In genomic region chr11:121451216-121451726, GRCm38 (mm10) we compare ENCODE assay signal across 8 mouse cellular contexts. TPM values are rescaled to one million over a fixed set of nuclear protein-coding genes. Genes with fewer than 3 reads are reported as not detected.
A peak's percentile ranks its signal among the peaks of the same experiment; 100 is the strongest.
DNase-seq lines count a peak whose midpoint lies in the region; ATAC-seq and TF ChIP-seq lines count a peak whose summit lies in the region.

No protein-coding gene starts in this region.

- WGBS in heart, embryonic 14.5 days: 24% methylated on average over 9 of the region's 9 CpGs
- WGBS in forebrain, embryonic 12.5 days: 23% methylated on average over 9 of the region's 9 CpGs
- WGBS in liver, embryonic 16.5 days (ENCODE audit: insufficient replicate concordance): 26% methylated on average over 9 of the region's 9 CpGs

- H3K9ac ChIP-seq in heart, embryonic 14.5 days (ENCODE audit: low read length): peak overlapping the region; percentile 45
- H3K9ac ChIP-seq in ES-E14 (ENCODE audit: insufficient read depth, low read depth, low read length, poor library complexity, severe bottlenecking): no peak overlapping the region
- peak overlapping the region; percentile 77; the same call in 1 of the 2 replicates for H3K9ac ChIP-seq in forebrain, embryonic 12.5 days
- H3K9ac ChIP-seq in liver, embryonic 16.5 days (ENCODE audit: low read depth, low read length): peak overlapping the region; percentile 80

- in situ Hi-C loops in ES-E14 (cut with MboI; ENCODE audit: low sequenced_read_pairs in 2 of 2, unreplicated experiment in 2 of 2): no loop called here

- no peaks in the 10 kb centered on the region for H3K27me3 ChIP-seq in heart, embryonic 14.5 days (ENCODE audit: control insufficient read depth, insufficient read depth, low read length)
- peaks cover 8% of the 10 kb centered on the region for H3K27me3 ChIP-seq in forebrain, embryonic 12.5 days
- no peaks in the 10 kb centered on the region for H3K27me3 ChIP-seq in liver, embryonic 16.5 days (ENCODE audit: control insufficient read depth, insufficient read depth, low read depth, low read length)

- ATAC-seq in heart, embryonic 14.5 days (ENCODE audit: insufficient number of reproducible peaks, insufficient read depth, low FRiP score, low read depth): no peak
- ATAC-seq in forebrain, embryonic 12.5 days (ENCODE audit: low FRiP score): no peak
- no peak for ATAC-seq in liver, embryonic 16.5 days (ENCODE audit: low read depth)

- peak overlapping the region; percentile 75 to 78 for H3K4me3 ChIP-seq in heart, embryonic 14.5 days (ENCODE audit: control insufficient read depth in 1 of 2, insufficient read depth in 1 of 2, low read depth in 1 of 2, low read length in 2 of 2)
- peak overlapping the region; percentile 87 to 99; a peak in 3 of 4 replicates for H3K4me3 ChIP-seq in ES-E14 (ENCODE audit: insufficient read depth in 1 of 2, low read depth in 1 of 2, low read length in 2 of 2, poor library complexity in 1 of 2, severe bottlenecking in 1 of 2)
- peak overlapping the region; percentile 88 for H3K4me3 ChIP-seq in forebrain, embryonic 12.5 days (replicated peaks)
- H3K4me3 ChIP-seq in liver, embryonic 16.5 days (ENCODE audit: low read depth, low read length): peak overlapping the region; percentile 85

- H3K27ac ChIP-seq in heart, embryonic 14.5 days (replicated peaks in 1 of 2; ENCODE audit: control insufficient read depth in 1 of 2, insufficient read depth in 1 of 2, low read depth in 2 of 2, low read length in 2 of 2): no peak overlapping the region
- H3K27ac ChIP-seq in ES-E14 (ENCODE audit: insufficient read depth, low read depth, low read length, poor library complexity, severe bottlenecking): no peak overlapping the region
- no peak overlapping the region for H3K27ac ChIP-seq in forebrain, embryonic 12.5 days
- H3K27ac ChIP-seq in liver, embryonic 16.5 days (ENCODE audit: low read length): peak overlapping the region; percentile 93

- H3K4me2 ChIP-seq in heart, embryonic 14.5 days (ENCODE audit: low read length): peak overlapping the region; percentile 77
- peak overlapping the region; percentile 69 for H3K4me2 ChIP-seq in forebrain, embryonic 12.5 days
- H3K4me2 ChIP-seq in liver, embryonic 16.5 days (ENCODE audit: low read depth, low read length): peak overlapping the region; percentile 72

- H3K4me1 ChIP-seq in heart, embryonic 14.5 days (ENCODE audit: control insufficient read depth in 2 of 2, insufficient read depth in 2 of 2, low read length in 2 of 2): peaks cover 2 to 7% of the 10 kb centered on the region in 2 experiments; a peak in 2 of 4 replicates
- H3K4me1 ChIP-seq in ES-E14 (ENCODE audit: control insufficient read depth in 2 of 2, insufficient read depth in 2 of 2, low read length in 2 of 2, poor library complexity in 1 of 2): peaks cover 2 to 4% of the 10 kb centered on the region in 2 experiments; a peak in 3 of 4 replicates
- H3K4me1 ChIP-seq in forebrain, embryonic 12.5 days: peaks cover 17% of the 10 kb centered on the region
- H3K4me1 ChIP-seq in liver, embryonic 16.5 days (ENCODE audit: control insufficient read depth, low read depth, low read length): peaks cover 22% of the 10 kb centered on the region

- peaks cover 6% of the 10 kb centered on the region for H3K36me3 ChIP-seq in heart, embryonic 14.5 days (ENCODE audit: control insufficient read depth, insufficient read depth, low read length)
- peaks cover 5% of the 10 kb centered on the region; the same call in 1 of the 2 replicates for H3K36me3 ChIP-seq in ES-E14 (ENCODE audit: control insufficient read depth, insufficient read depth, low read length, poor library complexity, severe bottlenecking)
- H3K36me3 ChIP-seq in forebrain, embryonic 12.5 days (replicated peaks): peaks cover 5% of the 10 kb centered on the region
- peaks cover 19% of the 10 kb centered on the region for H3K36me3 ChIP-seq in liver, embryonic 16.5 days (ENCODE audit: control insufficient read depth, insufficient read depth)

- H3K9me3 ChIP-seq in heart, embryonic 14.5 days (ENCODE audit: control insufficient read depth, low read length): no peaks in the 10 kb centered on the region
- no peaks in the 10 kb centered on the region for H3K9me3 ChIP-seq in ES-E14 (ENCODE audit: control insufficient read depth, insufficient read depth, low read depth, low read length)
- H3K9me3 ChIP-seq in forebrain, embryonic 12.5 days: no peaks in the 10 kb centered on the region
- H3K9me3 ChIP-seq in liver, embryonic 16.5 days (replicated peaks; ENCODE audit: control insufficient read depth, low read length): no peaks in the 10 kb centered on the region

- no peak for DNase-seq in heart, postnatal 4 days
- no peak for DNase-seq in ES-E14 (ENCODE audit: low read depth, low spot score)
- no peak for DNase-seq in embryo, embryonic 10 days (ENCODE audit: low spot score)
- DNase-seq in urinary bladder, postnatal 36 days (ENCODE audit: low spot score in 2 of 2): no peak
- DNase-seq in embryo, embryonic 10.5 days (ENCODE audit: low spot score): no peak

TF ChIP-seq in ES-E14, 5 proteins besides CTCF, POLR2A, EP300 and RAD21:
- TF ChIP-seq ZC3H11A (IDR thresholded peaks at IDR 0.05; ENCODE audit: borderline replicate concordance, low read depth, low read length) (no peak), MAFK (IDR thresholded peaks at IDR 0.05; ENCODE audit: insufficient read depth, low read depth, low read length) (no peak), HCFC1 (IDR thresholded peaks at IDR 0.05; ENCODE audit: borderline replicate concordance, insufficient read depth, low read length) (no peak), ZNF384 (IDR thresholded peaks at IDR 0.05; ENCODE audit: low read depth, low read length) (no peak), CHD2 (IDR thresholded peaks at IDR 0.05; ENCODE audit: low read depth, low read length) (no peak)
TF ChIP-seq in ES-E14: peak in this region for 0.

RNA-seq across cellular contexts. Expression of gene Tbcd, which starts 0.5 kb away (rescaled TPM):
- 16.6 TPM in 2 replicates for polyA plus RNA-seq in heart, embryonic 14.5 days (2014; fragmentation: Nextera tagmentation; extraction: Ambion mirVana)
- total RNA-seq in heart, postnatal 4 days (2021): 10 to 100 TPM; 24.7 to 25.2 TPM
- total RNA-seq in ES-E14 (2012; rRNA removed): 68.6 and 70.6 TPM in 2 replicates
- polyA plus RNA-seq in forebrain, embryonic 12.5 days (2016; fragmentation: Nextera tagmentation; extraction: Ambion mirVana): 56.0 and 60.6 TPM in 2 replicates
- polyA plus RNA-seq in liver, embryonic 16.5 days (2015; fragmentation: Nextera tagmentation; extraction: Ambion mirVana): 19.5 and 21.4 TPM in 2 replicates

RNA-seq across cellular contexts. Expression of gene Fn3k, which starts 16.6 kb away (rescaled TPM):
- polyA plus RNA-seq in heart, embryonic 14.5 days (2014; fragmentation: Nextera tagmentation; extraction: Ambion mirVana): 13.6 and 14.8 TPM in 2 replicates
- 10 to 100 TPM; 13.7 to 14.6 TPM for total RNA-seq in heart, postnatal 4 days (2021)
- 0.16 and 0.18 TPM in 2 replicates for total RNA-seq in ES-E14 (2012; rRNA removed)
- polyA plus RNA-seq in forebrain, embryonic 12.5 days (2016; fragmentation: Nextera tagmentation; extraction: Ambion mirVana): 0.91 and 1.4 TPM in 2 replicates
- polyA plus RNA-seq in liver, embryonic 16.5 days (2015; fragmentation: Nextera tagmentation; extraction: Ambion mirVana): 35.3 and 38.4 TPM in 2 replicates

RNA-seq across cellular contexts. Expression of gene Fn3krp, which starts 30.1 kb away (rescaled TPM):
- polyA plus RNA-seq in heart, embryonic 14.5 days (2014; fragmentation: Nextera tagmentation; extraction: Ambion mirVana): 4.4 and 5.0 TPM in 2 replicates
- total RNA-seq in heart, postnatal 4 days (2021): 1 to 10 TPM; 5.2 to 6.5 TPM
- total RNA-seq in ES-E14 (2012; rRNA removed): 6.2 and 9.9 TPM in 2 replicates
- 7.3 and 7.7 TPM in 2 replicates for polyA plus RNA-seq in forebrain, embryonic 12.5 days (2016; fragmentation: Nextera tagmentation; extraction: Ambion mirVana)
- polyA plus RNA-seq in liver, embryonic 16.5 days (2015; fragmentation: Nextera tagmentation; extraction: Ambion mirVana): 28.2 and 36.4 TPM in 2 replicates
